Mouse (Mus musculus) bone marrow, adult 2 months (tissue): ENCODE results near the gene Cysltr2.

Experiments used
- CTCF ChIP-seq: fragments of 200-500 bp; IDR thresholded peaks from 2 replicates; pipeline ENCODE4 v1.5.1; 2011; ENCODE audit warnings: low read length, control low read depth; ENCODE audit not compliant: control insufficient read depth, insufficient read depth
- POLR2A ChIP-seq: fragments of 200-500 bp; IDR thresholded peaks from 2 replicates; pipeline ENCODE4 v1.6.1; 2011; ENCODE audit warnings: low read depth, mild to moderate bottlenecking, control low read depth, low read length, borderline replicate concordance; ENCODE audit not compliant: control insufficient read depth

GRCm38 (mm10) chr14:73086425-73086824 is 37.5 kb upstream of the Cysltr2 start:
- TF ChIP-seq CTCF, result no peak
- TF ChIP-seq POLR2A, result no peak
